Mouse (Mus musculus) liver, embryonic 14.5 days (tissue): ENCODE results near the gene Nsg2.
"Not testable (repeated sequence)": the region's sequence is repeated elsewhere in the genome, so short reads cannot be mapped to it uniquely, and the experiment has no call there.

Experiments used
- CTCF ChIP-seq: IDR thresholded peaks from 2 replicates; pipeline ENCODE4 v1.5.1; 2016; ENCODE audit warnings: antibody characterized with exemption, low read depth, control low read depth
- EP300 ChIP-seq: IDR thresholded peaks from 2 replicates; pipeline ENCODE4 v1.6.1; 2016; ENCODE audit warnings: antibody characterized with exemption, low read depth

- TF ChIP-seq CTCF, EP300: not testable (repeated sequence)
These were observed 7.8 kb downstream of the Nsg2 start for GRCm38 (mm10) chr11:32008049-32008448.
